In genomic region chr2:146062330-146063092, GRCm38 (mm10) we compare ENCODE assay signal across 8 mouse cellular contexts.
DNase-seq lines count a peak whose midpoint lies in the region; ATAC-seq and TF ChIP-seq lines count a peak whose summit lies in the region.

No protein-coding gene starts in this region.

- H3K36me3 ChIP-seq in lung, embryonic 16.5 days (ENCODE audit: control insufficient read depth, insufficient read depth, low read length): no peaks in the 10 kb centered on the region
- no peaks in the 10 kb centered on the region for H3K36me3 ChIP-seq in forebrain, embryonic 11.5 days (ENCODE audit: control insufficient read depth, insufficient read depth, low read length)
- no peaks in the 10 kb centered on the region for H3K36me3 ChIP-seq in liver, postnatal 0 days (replicated peaks; ENCODE audit: insufficient read depth, low read length)
- H3K36me3 ChIP-seq in stomach, embryonic 16.5 days (ENCODE audit: control insufficient read depth, insufficient read depth, low read length): no peaks in the 10 kb centered on the region

- H3K4me3 ChIP-seq in lung, embryonic 16.5 days (ENCODE audit: low read length): peak overlapping the region; percentile 33
- H3K4me3 ChIP-seq in forebrain, embryonic 11.5 days (ENCODE audit: low read depth, low read length): peak overlapping the region; percentile 5; the same call in 1 of the 2 replicates
- H3K4me3 ChIP-seq in liver, postnatal 0 days (ENCODE audit: low read depth, low read length): no peak overlapping the region
- H3K4me3 ChIP-seq in stomach, embryonic 16.5 days (replicated peaks; ENCODE audit: low read length): no peak overlapping the region

- no peak overlapping the region for H3K9ac ChIP-seq in lung, embryonic 16.5 days (ENCODE audit: low read length)
- peak overlapping the region; percentile 20; the same call in 1 of the 2 replicates for H3K9ac ChIP-seq in forebrain, embryonic 11.5 days (ENCODE audit: low read length)
- no peak overlapping the region for H3K9ac ChIP-seq in liver, postnatal 0 days (replicated peaks)
- no peak overlapping the region for H3K9ac ChIP-seq in stomach, embryonic 16.5 days (ENCODE audit: low read length)

- no peak for TF ChIP-seq CTCF in liver, postnatal 0 days (IDR thresholded peaks at IDR 0.05; ENCODE audit: low read depth)

- H3K9me3 ChIP-seq in lung, embryonic 16.5 days (ENCODE audit: control insufficient read depth, low read length): no peaks in the 10 kb centered on the region
- no peaks in the 10 kb centered on the region for H3K9me3 ChIP-seq in forebrain, embryonic 11.5 days (ENCODE audit: control insufficient read depth, low read length)
- no peaks in the 10 kb centered on the region for H3K9me3 ChIP-seq in liver, postnatal 0 days (ENCODE audit: low read length)
- no peaks in the 10 kb centered on the region for H3K9me3 ChIP-seq in stomach, embryonic 16.5 days (replicated peaks; ENCODE audit: control insufficient read depth, low read length)

- no peaks in the 10 kb centered on the region for H3K27me3 ChIP-seq in lung, embryonic 16.5 days (ENCODE audit: control insufficient read depth, insufficient read depth, low read depth, low read length)
- no peaks in the 10 kb centered on the region for H3K27me3 ChIP-seq in forebrain, embryonic 11.5 days (ENCODE audit: control insufficient read depth, insufficient read depth, low read length)
- no peaks in the 10 kb centered on the region for H3K27me3 ChIP-seq in liver, postnatal 0 days (ENCODE audit: insufficient read depth, low read length)
- no peaks in the 10 kb centered on the region for H3K27me3 ChIP-seq in stomach, embryonic 16.5 days (ENCODE audit: control insufficient read depth, insufficient read depth, low read length)

- peaks cover 2% of the 10 kb centered on the region; the same call in 1 of the 2 replicates for H3K4me1 ChIP-seq in lung, embryonic 16.5 days (replicated peaks; ENCODE audit: control insufficient read depth, insufficient read depth, low read length)
- H3K4me1 ChIP-seq in forebrain, embryonic 11.5 days (replicated peaks; ENCODE audit: control insufficient read depth, insufficient read depth, low read length): peaks cover 32% of the 10 kb centered on the region
- H3K4me1 ChIP-seq in liver, postnatal 0 days (ENCODE audit: insufficient read depth): no peaks in the 10 kb centered on the region
- H3K4me1 ChIP-seq in stomach, embryonic 16.5 days (ENCODE audit: control insufficient read depth, insufficient read depth, low read length): no peaks in the 10 kb centered on the region

- TF ChIP-seq EP300 in liver, postnatal 0 days (IDR thresholded peaks at IDR 0.05; ENCODE audit: low read depth): no peak

- H3K4me2 ChIP-seq in lung, embryonic 16.5 days (ENCODE audit: low read depth, low read length): peak overlapping the region; percentile 49
- H3K4me2 ChIP-seq in forebrain, embryonic 11.5 days (ENCODE audit: low read depth, low read length, severe bottlenecking): peak overlapping the region; percentile 40
- H3K4me2 ChIP-seq in liver, postnatal 0 days (ENCODE audit: low read depth, low read length): peak overlapping the region; percentile 48
- H3K4me2 ChIP-seq in stomach, embryonic 16.5 days (ENCODE audit: low read depth, low read length): peak overlapping the region; percentile 40

- DNase-seq in lung, adult 18-20 months: no peak
- DNase-seq in forebrain, embryonic 11.5 days (ENCODE audit: low spot score): no peak
- DNase-seq in liver, postnatal 0 days: no peak
- no peak for DNase-seq in MN1 (ENCODE audit: low spot score)
- DNase-seq in frontal cortex, postnatal 25 days (ENCODE audit: low spot score in 2 of 2): no peak
- DNase-seq in testis, postnatal 10 days (ENCODE audit: low spot score): no peak

- WGBS in lung, embryonic 16.5 days: 34% methylated on average over 13 of the region's 13 CpGs
- 5% methylated on average over 13 of the region's 13 CpGs for WGBS in forebrain, embryonic 11.5 days
- 34% methylated on average over 13 of the region's 13 CpGs for WGBS in liver, postnatal 0 days (ENCODE audit: insufficient replicate concordance)
- 44% methylated on average over 13 of the region's 13 CpGs for WGBS in stomach, embryonic 16.5 days

- H3K27ac ChIP-seq in lung, embryonic 16.5 days (ENCODE audit: low read length): peak overlapping the region; percentile 19; the same call in 1 of the 2 replicates
- H3K27ac ChIP-seq in forebrain, embryonic 11.5 days (ENCODE audit: low read depth, low read length): peak overlapping the region; percentile 82
- H3K27ac ChIP-seq in liver, postnatal 0 days (ENCODE audit: low read depth): no peak overlapping the region
- no peak overlapping the region for H3K27ac ChIP-seq in stomach, embryonic 16.5 days (ENCODE audit: low read length)

- ATAC-seq in lung, embryonic 16.5 days (ENCODE audit: low read depth): no peak
- peak; percentile 80 for ATAC-seq in forebrain, embryonic 11.5 days (replicated peaks; ENCODE audit: low FRiP score)
- no peak for ATAC-seq in liver, postnatal 0 days
- ATAC-seq in stomach, embryonic 16.5 days (ENCODE audit: insufficient read depth, low FRiP score): no peak

Comparison
In these comparisons a context has a peak if more than half of its experiments do, and no peak if none do; other contexts are left out.
1. H3K27ac ChIP-seq: peak in lung, embryonic 16.5 days (single experiment) and forebrain, embryonic 11.5 days (single experiment); none in liver, postnatal 0 days (single experiment) and stomach, embryonic 16.5 days (single experiment).
2. H3K4me3 ChIP-seq: peak in lung, embryonic 16.5 days (single experiment) and forebrain, embryonic 11.5 days (single experiment); none in liver, postnatal 0 days (single experiment) and stomach, embryonic 16.5 days (single experiment).
3. Peak in every context shown above with its lines, with median percentiles within 50 percentile points of each other: H3K4me2 ChIP-seq.